In genomic region chr5:38006415-38007347, GRCm38 (mm10) we compare ENCODE assay signal across 14 mouse cellular contexts. TPM values are rescaled to one million over a fixed set of nuclear protein-coding genes. Genes with fewer than 3 reads are reported as not detected.
A peak's percentile ranks its signal among the peaks of the same experiment; 100 is the strongest.
DNase-seq lines count a peak whose midpoint lies in the region; ATAC-seq and TF ChIP-seq lines count a peak whose summit lies in the region.
"Had no signal": no experiment of that assay in that cellular context is flagged by ENCODE, and none has a peak within 500 bp of the region (broad histone marks: within the 10 kb centered on the region; RNA-seq: fewer than 3 reads in every experiment).

No protein-coding gene starts in this region.

- DNase-seq in midbrain, embryonic 11.5 days (ENCODE audit: low spot score, missing footprints): peak; percentile 87
- DNase-seq in embryo, embryonic 11 days: peak; percentile 53
- peak; percentile 5 for DNase-seq in hindbrain, postnatal 0 days (ENCODE audit: low spot score)
- DNase-seq in left cerebral cortex, postnatal 14 days (ENCODE audit: low spot score in 2 of 2): no peak
- no peak for DNase-seq in spleen, adult 12 weeks (ENCODE audit: low spot score)
- DNase-seq in cerebellum, postnatal 25 days: no peak
- DNase-seq: cerebellum, adult 2 months; gastrocnemius, adult 2 months; heart, adult 18-20 months; kidney, postnatal 10 days had no signal

- H3K36me3 ChIP-seq in midbrain, embryonic 11.5 days (ENCODE audit: control insufficient read depth, insufficient read depth, low read length): no peaks in the 10 kb centered on the region
- no peaks in the 10 kb centered on the region for H3K36me3 ChIP-seq in midbrain, embryonic 15.5 days (replicated peaks)
- H3K36me3 ChIP-seq in hindbrain, postnatal 0 days (ENCODE audit: insufficient read depth, low read length): no peaks in the 10 kb centered on the region
- H3K36me3 ChIP-seq: forebrain, embryonic 15.5 days; stomach, embryonic 15.5 days had no signal

- ATAC-seq in midbrain, embryonic 11.5 days (ENCODE audit: low FRiP score): peak; percentile 74
- ATAC-seq in midbrain, embryonic 15.5 days (replicated peaks): no peak
- ATAC-seq in hindbrain, postnatal 0 days: no peak
- ATAC-seq: forebrain, embryonic 15.5 days had no signal

- no peak overlapping the region for H3K9ac ChIP-seq in midbrain, embryonic 11.5 days (ENCODE audit: low read length)
- H3K9ac ChIP-seq in midbrain, embryonic 15.5 days: no peak overlapping the region
- H3K9ac ChIP-seq in hindbrain, postnatal 0 days (replicated peaks; ENCODE audit: low read length): no peak overlapping the region
- H3K9ac ChIP-seq: forebrain, embryonic 15.5 days; stomach, embryonic 15.5 days had no signal

- H3K27me3 ChIP-seq in midbrain, embryonic 11.5 days (ENCODE audit: control insufficient read depth, insufficient read depth, low read length): no peaks in the 10 kb centered on the region
- no peaks in the 10 kb centered on the region for H3K27me3 ChIP-seq in midbrain, embryonic 15.5 days (replicated peaks)
- H3K27me3 ChIP-seq in hindbrain, postnatal 0 days (ENCODE audit: insufficient read depth, low read length): no peaks in the 10 kb centered on the region
- H3K27me3 ChIP-seq: forebrain, embryonic 15.5 days; stomach, embryonic 15.5 days had no signal

- H3K4me3 ChIP-seq in midbrain, embryonic 11.5 days (ENCODE audit: low read depth, low read length): no peak overlapping the region
- no peak overlapping the region for H3K4me3 ChIP-seq in midbrain, embryonic 15.5 days
- H3K4me3 ChIP-seq in hindbrain, postnatal 0 days (ENCODE audit: low read length): no peak overlapping the region
- H3K4me3 ChIP-seq: forebrain, embryonic 15.5 days; gastrocnemius, adult 2 months; stomach, embryonic 15.5 days had no signal

- peaks cover 3% of the 10 kb centered on the region; the same call in 1 of the 2 replicates for H3K4me1 ChIP-seq in midbrain, embryonic 11.5 days (ENCODE audit: control insufficient read depth, insufficient read depth, low read length)
- H3K4me1 ChIP-seq in midbrain, embryonic 15.5 days: 0 out of 2 replicates have a peak, but pooled peaks cover 4% of the 10 kb centered on the region
- no peaks in the 10 kb centered on the region for H3K4me1 ChIP-seq in hindbrain, postnatal 0 days (ENCODE audit: insufficient read depth, low read length)
- H3K4me1 ChIP-seq: forebrain, embryonic 15.5 days; stomach, embryonic 15.5 days had no signal

- intact Hi-C loops in left cerebral cortex, postnatal 14 days (cut with DNase I): no loop called here

- no peak overlapping the region for H3K4me2 ChIP-seq in midbrain, embryonic 11.5 days
- no peak overlapping the region for H3K4me2 ChIP-seq in midbrain, embryonic 15.5 days
- no peak overlapping the region for H3K4me2 ChIP-seq in hindbrain, postnatal 0 days (ENCODE audit: low read depth, low read length)
- H3K4me2 ChIP-seq: forebrain, embryonic 15.5 days; liver, embryonic 11.5 days; stomach, embryonic 15.5 days had no signal

- H3K27ac ChIP-seq in midbrain, embryonic 11.5 days (ENCODE audit: low read depth, low read length): no peak overlapping the region
- no peak overlapping the region for H3K27ac ChIP-seq in midbrain, embryonic 15.5 days
- no peak overlapping the region for H3K27ac ChIP-seq in hindbrain, postnatal 0 days
- H3K27ac ChIP-seq: forebrain, embryonic 15.5 days; gastrocnemius, adult 2 months; stomach, embryonic 15.5 days had no signal

- TF ChIP-seq CTCF in hindbrain, postnatal 0 days (IDR thresholded peaks at IDR 0.05; ENCODE audit: low read depth): no peak

- H3K9me3 ChIP-seq in midbrain, embryonic 11.5 days (ENCODE audit: control insufficient read depth, low read length): no peaks in the 10 kb centered on the region
- no peaks in the 10 kb centered on the region for H3K9me3 ChIP-seq in midbrain, embryonic 15.5 days
- H3K9me3 ChIP-seq in hindbrain, postnatal 0 days (ENCODE audit: low read length): no peaks in the 10 kb centered on the region
- H3K9me3 ChIP-seq: forebrain, embryonic 15.5 days; stomach, embryonic 15.5 days had no signal

- 46% methylated on average over 17 of the region's 17 CpGs for WGBS in midbrain, embryonic 11.5 days
- WGBS in midbrain, embryonic 15.5 days: 32% methylated on average over 17 of the region's 17 CpGs
- WGBS in hindbrain, postnatal 0 days: 26% methylated on average over 17 of the region's 17 CpGs

RNA-seq across cellular contexts. Expression of gene Stx18, which starts 31.9 kb away (rescaled TPM):
- polyA plus RNA-seq in midbrain, embryonic 11.5 days (2014; fragmentation: Nextera tagmentation; extraction: Ambion mirVana): 48.6 and 56.7 TPM in 2 replicates
- 30.5 and 31.1 TPM in 2 replicates for polyA plus RNA-seq in midbrain, embryonic 15.5 days (2015; fragmentation: Nextera tagmentation; extraction: Ambion mirVana)
- total RNA-seq in hindbrain, postnatal 0 days (2014; rRNA removed): 15.6 and 25.2 TPM in 2 replicates
- 31.8 and 32.8 TPM in 2 replicates for polyA plus RNA-seq in hindbrain, postnatal 0 days (2015; fragmentation: Nextera tagmentation; extraction: Ambion mirVana)
- 10 to 100 TPM; 38.7 to 39.9 TPM for total RNA-seq in left cerebral cortex, postnatal 14 days (2021)

Comparison
In these comparisons a context has a peak if more than half of its experiments do, and no peak if none do; other contexts are left out.
1. DNase-seq: peak in midbrain, embryonic 11.5 days (single experiment), embryo, embryonic 11 days (single experiment) and hindbrain, postnatal 0 days (single experiment); none in left cerebral cortex, postnatal 14 days (0 of 2), spleen, adult 12 weeks (single experiment) and cerebellum, postnatal 25 days (0 of 2).